Mouse (Mus musculus) neutrophil, adult 5-6 weeks (primary cell): ENCODE data around the gene Lrrc2. TPM values are rescaled to one million over a fixed set of nuclear protein-coding genes. Genes with fewer than 3 reads are reported as not detected.

Experiments used
- ATAC-seq: fragments of 151-379, 151-347 bp; 2 replicates; pipeline ENCODE4 v1.8.0; 2017; ENCODE audit warnings: mild to moderate bottlenecking, moderate TSS enrichment; ENCODE audit not compliant: insufficient number of reproducible peaks, poor library complexity, low FRiP score, severe bottlenecking; ENCODE audit errors: extremely low read depth
- total RNA-seq: library from RNA; stranded (forward); fragments of 200-1000 nt; gene quantifications from 2 replicates; pipeline ENCODE4 v1.2.3, GENCODE M21; 2017

Gene Lrrc2
- not detected in 2 replicates for total RNA-seq

DNA sequence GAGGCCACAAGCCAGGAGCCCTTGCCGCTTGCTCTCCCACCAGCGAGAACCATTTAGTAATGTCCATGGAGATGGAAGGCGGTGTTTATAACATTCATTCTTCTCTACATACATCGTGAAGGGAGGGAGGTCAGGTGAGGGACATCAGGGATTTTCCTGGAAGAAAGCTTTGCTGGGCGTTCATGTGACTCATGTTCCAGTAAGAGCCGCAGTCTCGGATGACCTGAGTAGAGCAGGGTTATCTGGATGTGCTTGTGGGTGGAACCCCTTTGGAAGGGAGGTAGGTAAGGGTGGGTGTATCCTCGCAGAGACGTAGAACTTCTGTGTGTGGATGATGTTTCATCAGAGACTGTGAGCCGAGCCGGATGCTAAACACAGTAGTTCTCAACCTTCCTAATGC lies at the start of gene Lrrc2:
TSS of gene Lrrc2 (plus strand) at position 149 of the 400 bp plus-strand sequence.
- ATAC-seq = no peak

DNA sequence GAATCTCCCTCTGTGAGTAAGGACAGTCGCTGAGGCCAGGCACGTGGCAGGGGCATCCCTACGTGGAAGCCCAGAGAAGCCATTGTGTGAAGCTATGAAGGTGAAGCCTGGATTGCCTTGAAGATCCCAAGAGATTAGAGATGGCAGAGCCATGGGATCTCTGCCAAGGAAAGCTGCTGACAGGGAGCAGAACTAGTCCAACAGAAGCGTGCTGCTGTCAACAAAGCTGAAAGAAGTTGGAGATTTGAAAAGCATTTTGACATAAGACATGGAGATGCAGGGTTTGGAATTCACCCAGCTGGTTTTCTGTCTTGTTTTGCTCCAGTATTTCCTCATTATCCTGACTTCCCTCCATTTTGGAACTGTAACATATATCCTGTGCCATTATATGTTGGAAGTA lies 49.1 kb upstream of the Lrrc2 start:
- no peak for ATAC-seq

DNA sequence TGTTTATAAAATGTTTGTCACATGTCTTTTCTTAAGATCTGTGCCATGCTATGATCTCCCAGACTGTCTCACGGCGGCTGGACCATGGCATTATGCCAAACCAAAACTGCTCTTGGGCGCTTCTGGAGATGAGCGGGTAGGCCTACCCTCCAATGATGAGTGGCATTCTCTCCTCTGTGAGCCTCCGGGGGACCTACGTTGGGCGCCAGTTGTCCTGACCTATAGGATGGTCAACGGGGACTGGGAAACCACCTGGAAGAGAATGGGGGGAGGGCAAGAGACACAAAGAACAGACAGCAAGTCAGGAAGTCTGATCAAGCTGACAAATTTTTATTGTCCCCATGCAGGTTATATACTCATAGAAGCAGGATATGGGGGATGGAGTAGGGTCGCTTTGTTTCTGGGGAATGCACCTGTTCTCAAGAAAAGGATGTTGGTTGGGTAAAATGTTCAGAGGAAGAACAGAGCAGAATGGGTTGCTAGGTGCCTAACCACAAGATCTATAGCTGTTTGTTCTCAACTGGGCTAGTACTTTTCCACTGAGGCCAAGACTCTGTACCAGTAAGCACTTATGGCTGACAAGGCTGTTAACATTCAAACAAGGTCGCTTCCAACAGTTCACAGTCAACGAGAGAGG lies 44.0 kb upstream of the Lrrc2 start:
- peak; percentile 23; the same call in 1 of the 2 replicates for ATAC-seq

DNA sequence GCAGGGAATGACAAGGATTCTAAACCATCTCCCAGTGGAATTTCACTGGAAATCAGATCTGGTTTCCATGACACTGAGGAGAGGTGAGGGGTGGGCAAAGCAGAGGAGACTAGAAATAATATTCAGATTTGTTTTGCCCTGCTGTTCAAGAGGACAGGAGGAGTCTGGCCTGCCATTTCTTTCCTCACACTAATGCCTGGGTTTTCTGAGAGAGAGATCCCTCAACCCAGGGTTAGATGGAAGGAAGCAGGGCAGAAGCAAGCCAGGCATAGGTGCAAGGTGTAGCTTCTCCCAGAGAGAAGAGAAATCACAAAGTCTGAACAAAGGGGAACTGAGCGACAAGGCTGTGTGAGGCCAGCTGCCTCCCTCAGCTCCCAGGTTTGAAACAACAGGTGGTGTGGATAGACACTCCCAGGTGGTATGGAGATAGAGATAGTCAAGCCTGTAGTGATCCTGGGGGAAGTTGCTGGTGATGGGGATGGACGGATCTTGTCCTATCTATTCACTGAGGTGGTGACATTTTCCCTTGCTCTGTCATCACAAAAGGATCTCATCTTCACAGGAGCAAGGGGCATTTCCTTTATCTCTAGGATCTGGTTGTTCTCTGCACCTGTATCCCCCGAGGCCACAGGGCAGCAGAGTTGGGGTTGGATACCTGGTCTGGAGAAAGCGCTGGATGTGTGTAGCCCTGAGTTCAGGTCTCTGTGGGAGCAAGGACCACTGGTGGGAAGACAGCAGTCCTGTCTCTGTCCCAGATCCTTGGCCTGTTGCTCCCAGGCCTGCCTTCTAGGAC lies 43.3 kb upstream of the Lrrc2 start:
- ATAC-seq = no peak

DNA sequence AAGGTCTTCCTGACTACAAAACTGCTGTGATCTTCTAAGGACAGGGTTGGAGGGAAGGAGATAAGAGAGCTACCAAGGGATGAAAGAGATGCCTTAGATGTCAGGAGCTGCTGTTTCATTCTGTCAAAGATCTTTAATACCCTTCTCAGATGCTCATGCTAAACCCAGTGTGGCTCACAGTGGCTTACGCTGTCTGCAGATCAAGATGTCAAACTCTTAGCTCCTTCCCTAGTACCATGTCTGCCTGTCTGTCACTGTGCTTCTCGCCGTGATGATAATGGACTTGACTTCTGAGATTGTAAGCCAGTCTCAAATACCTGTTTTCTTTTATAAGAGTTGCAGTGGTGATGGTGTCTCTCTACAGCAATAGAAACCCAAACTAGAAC lies 42.7 kb upstream of the Lrrc2 start:
- ATAC-seq = no peak

DNA sequence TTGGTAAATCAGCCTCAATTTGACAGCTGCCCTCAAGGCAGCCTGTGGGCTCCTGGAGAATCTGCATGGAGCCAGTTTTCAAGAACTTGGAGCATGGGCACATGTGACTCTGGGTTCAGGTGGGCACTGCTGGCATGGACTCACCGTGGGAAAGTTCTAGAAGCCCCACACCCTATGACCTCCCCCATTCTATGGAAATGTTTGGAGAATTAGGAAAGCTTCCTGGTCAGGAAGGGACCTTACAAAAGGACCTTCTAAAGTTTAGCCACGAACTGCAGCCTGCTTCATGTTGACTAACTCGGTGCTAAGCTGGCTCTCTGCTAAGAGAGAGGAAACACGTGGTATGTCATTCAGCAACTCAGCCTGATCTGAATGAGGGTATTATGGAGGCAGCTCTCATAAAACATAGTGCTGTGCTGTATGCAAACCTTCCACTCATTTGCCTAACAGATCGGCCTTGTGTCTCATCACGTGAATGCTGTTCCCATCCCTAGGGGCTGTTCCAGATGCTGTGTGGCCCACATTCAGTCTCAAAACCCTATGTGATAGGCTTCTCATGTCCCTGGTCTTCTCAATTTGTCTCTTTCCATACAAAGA lies 41.9 kb upstream of the Lrrc2 start:
- no peak for ATAC-seq

DNA sequence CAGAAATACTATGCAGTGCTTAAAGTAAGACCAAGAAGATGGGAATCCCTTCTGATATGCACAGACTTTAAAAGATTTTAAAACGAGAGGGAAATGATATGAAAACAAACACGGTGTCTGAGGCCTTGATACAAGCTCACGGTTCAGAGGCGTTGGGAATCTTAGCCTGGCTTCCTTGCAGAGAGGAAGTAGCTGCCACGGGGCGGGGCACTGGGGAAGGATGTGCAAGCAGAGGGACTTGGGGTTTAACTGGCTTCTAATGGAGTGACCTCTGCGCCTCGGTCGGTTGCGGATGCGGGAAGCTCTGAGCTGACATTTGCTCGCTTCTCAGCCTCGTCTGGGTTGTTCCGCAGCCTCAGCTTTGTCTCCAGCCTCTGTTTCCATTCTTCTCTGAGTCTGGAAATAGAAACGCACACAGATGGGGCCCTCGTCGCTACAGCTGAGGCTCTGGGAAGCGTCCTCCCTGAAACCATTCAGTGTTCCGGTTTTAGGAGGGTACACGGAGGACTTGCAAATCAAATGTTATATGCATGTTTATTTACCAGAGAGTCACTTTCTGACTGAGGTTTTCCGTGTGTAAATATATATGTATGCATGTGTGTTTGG lies 36.6 kb upstream of the Lrrc2 start:
- no peak for ATAC-seq

DNA sequence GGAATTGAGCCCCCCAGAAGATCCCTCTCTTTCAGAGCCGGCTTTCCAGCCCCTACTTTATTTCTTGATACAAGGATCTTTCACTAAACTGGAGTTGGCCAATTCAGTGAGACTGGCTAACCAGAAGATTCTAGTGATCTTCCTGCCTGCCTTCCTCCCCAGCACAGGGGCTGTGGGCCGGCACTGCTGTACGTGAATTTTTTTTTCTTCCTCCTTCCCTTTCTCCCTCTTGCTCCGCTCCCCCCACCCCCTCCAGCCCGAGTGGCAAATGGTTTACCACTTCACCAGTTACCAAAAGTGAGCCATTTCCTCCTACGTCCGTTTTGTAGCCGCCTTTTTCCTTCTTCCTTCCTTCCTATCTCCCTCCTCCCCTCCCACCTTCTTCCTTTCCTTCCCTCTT lies 35.9 kb upstream of the Lrrc2 start:
- no peak for ATAC-seq

DNA sequence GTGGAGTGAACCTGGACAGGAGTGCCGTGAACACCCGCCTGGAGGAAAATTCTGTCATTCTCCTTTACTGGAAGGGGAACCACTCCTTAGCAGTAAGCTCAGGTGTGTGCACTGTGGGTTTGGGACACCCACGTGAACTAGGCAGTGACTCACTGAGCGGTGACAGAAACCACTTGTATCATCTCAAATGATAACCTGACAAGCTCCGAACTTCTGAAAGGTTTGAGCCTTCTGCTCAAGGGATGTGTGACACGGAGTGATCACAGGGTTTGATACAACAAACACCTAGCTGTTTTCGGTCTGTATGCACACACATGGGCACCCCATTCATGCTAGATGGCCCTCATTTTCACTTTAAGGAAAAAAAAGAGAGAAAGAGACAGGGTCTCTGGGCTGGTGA lies 34.6 kb upstream of the Lrrc2 start, which contains the start of gene Fam240a:
TSS of gene Fam240a (minus strand) at position 76 of the 400 bp plus-strand sequence.
- ATAC-seq = no peak

DNA sequence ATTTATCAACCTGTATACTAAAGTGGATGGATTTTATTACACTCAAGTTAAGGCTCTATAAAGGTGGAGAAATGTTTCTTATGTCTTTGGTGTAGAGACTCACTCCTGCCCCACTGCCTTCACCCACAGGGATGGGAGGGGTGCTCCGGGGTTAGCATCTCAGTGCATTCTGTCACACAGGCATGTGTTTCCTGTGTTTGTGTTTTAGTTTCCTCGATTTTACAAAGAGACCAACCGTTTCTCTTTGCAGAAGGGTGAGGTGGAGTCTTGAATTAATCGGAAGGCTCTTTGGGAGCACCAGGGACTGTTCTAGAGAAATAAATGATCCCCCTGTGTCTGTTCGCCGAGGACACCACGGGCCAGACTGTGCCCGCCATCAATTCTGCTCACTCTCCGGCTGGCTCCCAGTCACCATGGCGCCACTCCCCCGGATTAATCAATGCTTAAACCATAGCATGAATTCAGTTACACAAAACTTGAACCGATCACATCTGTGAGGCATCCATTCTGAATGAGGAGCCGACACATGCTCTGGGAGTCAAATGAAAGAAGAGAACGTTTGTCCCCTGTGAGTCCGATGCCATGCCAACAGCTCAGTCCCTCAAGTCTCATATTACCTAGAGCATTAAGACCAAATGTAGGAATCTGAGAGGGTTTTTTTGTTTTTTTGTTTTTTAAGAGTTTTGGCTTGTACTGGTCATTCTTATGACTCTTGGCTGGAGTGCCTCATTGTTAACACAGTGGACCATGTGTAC lies 30.5 kb upstream of the Lrrc2 start:
- ATAC-seq = no peak

DNA sequence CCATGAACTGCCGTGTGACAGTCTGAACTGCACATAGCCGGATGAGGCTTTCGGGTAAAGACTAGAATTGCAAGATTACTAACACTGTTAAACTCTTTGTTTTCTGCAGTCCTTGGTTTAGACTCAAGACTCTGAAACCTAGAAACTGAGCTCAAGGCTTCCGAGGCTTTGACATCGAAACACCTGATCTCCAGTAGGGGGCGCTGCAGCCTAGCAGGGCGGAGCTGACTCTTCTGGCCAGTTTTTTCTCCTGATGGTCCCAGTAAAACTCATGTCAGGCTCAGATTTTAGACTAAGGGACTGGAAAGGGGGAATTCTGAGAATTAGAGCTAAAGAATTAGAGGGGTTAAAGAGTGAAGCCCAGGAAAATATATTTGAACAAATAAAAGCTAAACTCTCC lies 28.6 kb upstream of the Lrrc2 start:
- no peak for ATAC-seq

DNA sequence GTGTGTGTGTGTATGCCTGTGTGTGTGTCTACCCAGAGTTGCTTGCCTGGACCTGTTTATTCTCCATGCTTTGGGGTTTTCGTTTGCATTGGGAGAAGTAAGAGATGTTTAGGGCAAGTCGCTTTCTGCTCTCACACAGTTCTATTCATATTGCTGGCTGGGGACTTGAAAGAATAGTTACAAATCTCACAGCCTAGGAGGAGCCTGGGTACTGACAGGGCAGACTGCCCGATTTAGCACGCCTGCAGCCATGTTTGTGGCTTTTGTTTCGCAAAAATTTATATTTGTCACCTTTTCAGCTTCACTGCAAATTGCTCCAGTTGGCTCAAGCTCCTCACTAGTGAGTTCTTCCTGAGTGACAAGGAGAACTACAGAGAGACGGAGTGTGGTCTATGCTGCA lies 19.8 kb upstream of the Lrrc2 start:
- no peak for ATAC-seq

DNA sequence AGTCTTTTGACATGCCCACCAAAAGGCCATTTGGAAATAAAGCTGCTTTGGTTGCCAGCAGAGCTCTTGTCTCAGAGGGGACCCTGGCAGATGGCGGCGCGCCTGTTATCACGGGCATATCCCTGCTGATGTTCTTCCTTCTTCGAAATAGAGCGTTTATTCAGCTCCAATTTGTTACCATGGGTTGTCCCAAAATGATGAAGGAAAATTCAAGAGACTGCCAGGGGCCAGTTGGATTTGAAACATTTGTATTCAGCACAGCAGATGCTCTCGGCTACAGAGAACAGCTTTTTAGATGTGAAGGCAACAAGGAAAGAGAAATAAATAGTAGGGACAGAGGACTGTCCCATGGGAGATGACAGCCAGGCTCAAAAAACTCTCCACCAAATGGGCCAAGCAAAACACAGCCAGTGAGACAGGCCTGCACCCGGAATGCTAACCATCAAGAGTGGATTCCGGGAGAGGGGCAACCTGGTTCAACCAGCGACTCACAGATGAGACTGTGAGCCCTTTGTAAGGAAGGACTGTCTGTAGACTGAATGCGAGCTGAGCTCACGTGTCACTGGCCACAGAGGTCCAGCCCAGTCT lies 17.4 kb upstream of the Lrrc2 start:
- no peak for ATAC-seq

DNA sequence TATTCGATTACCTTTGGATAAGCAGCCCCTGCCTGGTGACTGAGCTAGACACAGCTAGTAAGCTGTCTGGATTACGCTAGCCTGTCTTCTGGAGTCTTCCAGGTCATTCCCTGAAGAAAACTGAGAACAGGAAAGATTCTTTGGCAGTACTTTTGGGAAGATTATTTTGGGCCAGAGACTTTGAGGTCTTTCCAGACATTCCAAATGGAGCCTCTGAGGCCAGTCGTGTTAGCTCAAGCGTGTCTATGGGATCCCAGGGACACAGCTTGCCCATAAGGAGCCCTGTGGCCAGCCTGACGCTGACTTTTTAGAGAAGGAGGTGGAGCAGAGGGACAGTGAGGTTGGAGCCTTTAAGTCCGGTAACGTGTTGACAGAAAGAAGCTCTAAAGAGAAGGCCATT lies 15.4 kb upstream of the Lrrc2 start:
- no peak for ATAC-seq

DNA sequence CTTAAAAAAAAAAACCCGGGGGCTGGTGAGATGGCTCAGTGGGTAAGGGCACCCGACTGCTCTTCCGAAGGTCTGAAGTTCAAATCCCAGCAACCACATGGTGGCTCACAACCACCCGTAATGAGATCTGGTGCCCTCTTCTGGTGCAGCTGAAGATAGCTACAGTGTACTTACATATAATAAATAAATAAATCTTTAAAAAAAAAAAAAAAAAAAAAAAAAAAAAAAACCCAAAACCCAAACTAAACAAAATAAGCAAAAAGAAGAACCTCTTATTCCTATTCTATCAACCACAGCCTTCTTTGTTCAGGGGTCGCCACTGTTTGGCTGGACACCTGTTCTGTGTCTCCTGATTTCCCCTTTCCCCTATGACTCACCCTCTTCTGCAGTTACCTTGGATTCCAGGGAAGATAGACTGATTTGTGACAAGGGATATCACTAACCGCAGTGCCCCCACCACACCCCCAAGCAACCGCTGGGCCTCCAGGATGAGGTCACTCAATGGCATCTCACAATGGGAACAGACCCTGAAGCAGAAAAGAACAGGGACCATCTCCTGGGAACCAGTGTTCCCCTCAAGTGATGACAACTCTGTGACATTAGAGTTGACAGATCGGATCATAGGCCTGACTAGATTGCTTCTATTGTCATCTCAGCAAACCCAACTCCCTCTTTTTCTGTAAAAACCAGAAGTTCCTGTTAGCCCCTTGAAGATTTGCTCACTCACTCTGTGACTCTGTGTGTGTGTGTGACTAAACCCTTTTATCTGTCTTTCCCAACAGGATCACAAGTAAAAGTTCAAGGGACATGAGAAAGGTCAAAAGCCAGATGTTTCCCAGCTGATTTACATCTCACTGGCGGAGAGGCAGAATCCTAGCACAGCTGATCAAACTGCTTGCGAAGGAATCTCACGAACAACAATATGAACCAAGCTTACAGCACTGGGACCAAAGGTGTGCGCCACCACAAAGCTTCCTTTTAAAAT lies 13.5 kb upstream of the Lrrc2 start:
- ATAC-seq = no peak

DNA sequence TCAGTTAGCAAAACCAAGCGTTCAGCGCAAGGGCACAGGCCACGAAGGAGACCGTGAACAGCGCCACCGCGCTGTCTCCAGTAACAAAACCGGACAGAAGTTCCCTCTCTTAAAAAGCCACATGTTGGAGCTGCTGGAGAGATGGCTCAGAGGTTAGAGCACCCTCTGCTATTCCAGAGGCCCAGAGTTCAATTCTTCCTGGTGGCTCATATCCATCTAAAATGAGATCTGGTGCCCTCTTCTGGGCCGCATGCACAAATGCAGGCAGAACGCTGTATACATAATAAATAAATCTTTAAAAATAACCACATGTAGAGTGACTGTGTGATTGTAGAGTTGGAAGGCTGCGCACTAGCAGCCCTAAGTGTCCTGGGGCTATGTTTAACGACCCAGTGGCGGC lies 7.1 kb upstream of the Lrrc2 start:
- no peak for ATAC-seq

DNA sequence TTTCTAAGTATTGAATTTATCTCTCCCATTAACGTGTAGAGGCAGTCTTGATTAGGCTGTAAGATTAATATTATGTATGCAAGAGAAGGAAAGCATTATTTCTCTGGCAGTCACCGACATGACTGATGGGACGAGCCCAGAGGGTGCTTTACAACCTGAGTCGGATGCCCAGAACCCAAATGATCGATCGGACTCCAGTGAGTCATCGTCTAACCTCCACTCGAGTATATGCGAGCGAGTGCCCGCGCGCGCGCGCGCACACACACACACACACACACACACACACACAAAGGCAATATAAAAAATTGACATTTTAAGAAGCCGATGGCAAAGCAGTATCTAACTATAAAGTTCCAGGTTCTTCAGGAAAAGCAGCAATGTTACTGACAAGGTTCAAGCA lies 6.0 kb upstream of the Lrrc2 start:
- ATAC-seq = no peak

DNA sequence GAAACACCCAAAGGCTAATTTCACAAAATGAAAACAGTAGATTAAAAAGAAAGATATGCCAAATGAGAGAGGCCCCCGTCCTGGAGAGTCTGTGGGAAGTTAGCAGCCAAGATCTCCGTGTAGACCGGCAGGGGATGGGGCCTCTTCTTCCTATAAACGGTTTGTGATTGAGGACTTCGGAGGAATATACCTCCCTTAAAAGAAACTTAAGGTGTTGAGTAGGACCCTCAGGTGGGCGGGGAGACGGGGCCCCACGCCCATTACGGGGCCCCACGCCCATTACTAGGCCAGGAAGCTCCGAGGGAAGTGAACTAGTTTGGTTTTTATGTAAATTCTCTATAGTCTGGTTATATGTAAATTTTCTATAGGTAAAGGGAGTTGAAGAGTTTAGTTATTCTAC lies 5.4 kb upstream of the Lrrc2 start, which contains the start of gene Tdgf1:
TSS of gene Tdgf1 (minus strand) at position 233 of the 400 bp plus-strand sequence.
- no peak for ATAC-seq
